Mouse (Mus musculus) adrenal gland, postnatal 14 days (tissue): Measurements from ENCODE around the gene Per1. TPM values are rescaled to one million over a fixed set of nuclear protein-coding genes. Genes with fewer than 3 reads are reported as not detected.

Experiments used
- DNase-seq: peaks from one replicate; pipeline ENCODE4 v3.0.0; 2021; ENCODE audit warnings: mixed read lengths
- long read RNA-seq, 2 experiments: library from polyadenylated mRNA; stranded (forward); transcript quantifications; one replicate each; pipeline ENCODE4 v2.0.0; 2021
- total RNA-seq: library from RNA; stranded (reverse); gene quantifications from 2 replicates; pipeline ENCODE4 v1.2.3, GENCODE M21; 2021

Gene Per1
- total RNA-seq, result 116 and 118 TPM in 2 replicates
- long read RNA-seq, experiment 1, partial matches to known transcripts, result 14 of 14 reads
- long read RNA-seq, experiment 1, other reads (novel, unspliced or antisense), result 0 of 14 reads
- long read RNA-seq, experiment 2, partial matches to known transcripts, result 23 of 23 reads
- long read RNA-seq, experiment 2, other reads (novel, unspliced or antisense), result 0 of 23 reads

DNA sequence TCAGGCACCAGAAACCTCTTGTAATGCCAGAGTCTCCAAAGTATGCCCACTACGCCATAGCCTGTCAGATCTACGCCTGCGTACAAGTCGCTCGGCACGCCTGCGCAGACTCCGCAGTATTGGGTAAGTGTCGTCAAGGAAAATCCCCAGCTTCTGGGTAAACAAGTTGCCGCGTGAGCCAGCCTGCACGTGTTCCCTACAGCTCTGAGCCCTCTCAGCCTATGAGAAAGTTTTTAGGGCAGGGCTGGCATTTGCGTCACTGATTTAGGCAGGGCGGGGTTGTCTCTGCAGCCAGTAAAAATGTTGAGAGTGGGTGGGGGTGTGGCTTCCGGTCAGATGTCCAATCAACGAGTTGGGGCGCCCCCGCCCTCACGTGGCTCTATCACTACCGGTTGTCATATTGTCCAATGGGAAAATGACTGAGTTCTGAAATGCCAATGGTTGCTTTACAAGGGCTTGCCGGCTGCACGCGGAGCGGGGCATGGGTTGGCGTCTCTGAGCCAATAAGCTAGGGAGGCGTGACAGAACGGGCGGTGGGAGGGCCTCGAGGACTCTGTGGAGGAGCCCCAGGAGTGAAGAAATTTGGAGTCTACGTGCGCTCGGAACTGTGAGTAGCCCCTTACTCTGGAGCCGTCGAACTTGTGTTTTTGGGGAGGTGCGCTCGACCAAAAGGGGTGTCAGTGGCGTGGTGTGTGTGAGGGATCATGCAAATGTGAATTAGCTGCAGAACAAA lies at the start of gene Per1:
TSS of gene Per1 (plus strand) at position 521 of the 733 bp plus-strand sequence.
- peak; percentile 98 for DNase-seq

DNA sequence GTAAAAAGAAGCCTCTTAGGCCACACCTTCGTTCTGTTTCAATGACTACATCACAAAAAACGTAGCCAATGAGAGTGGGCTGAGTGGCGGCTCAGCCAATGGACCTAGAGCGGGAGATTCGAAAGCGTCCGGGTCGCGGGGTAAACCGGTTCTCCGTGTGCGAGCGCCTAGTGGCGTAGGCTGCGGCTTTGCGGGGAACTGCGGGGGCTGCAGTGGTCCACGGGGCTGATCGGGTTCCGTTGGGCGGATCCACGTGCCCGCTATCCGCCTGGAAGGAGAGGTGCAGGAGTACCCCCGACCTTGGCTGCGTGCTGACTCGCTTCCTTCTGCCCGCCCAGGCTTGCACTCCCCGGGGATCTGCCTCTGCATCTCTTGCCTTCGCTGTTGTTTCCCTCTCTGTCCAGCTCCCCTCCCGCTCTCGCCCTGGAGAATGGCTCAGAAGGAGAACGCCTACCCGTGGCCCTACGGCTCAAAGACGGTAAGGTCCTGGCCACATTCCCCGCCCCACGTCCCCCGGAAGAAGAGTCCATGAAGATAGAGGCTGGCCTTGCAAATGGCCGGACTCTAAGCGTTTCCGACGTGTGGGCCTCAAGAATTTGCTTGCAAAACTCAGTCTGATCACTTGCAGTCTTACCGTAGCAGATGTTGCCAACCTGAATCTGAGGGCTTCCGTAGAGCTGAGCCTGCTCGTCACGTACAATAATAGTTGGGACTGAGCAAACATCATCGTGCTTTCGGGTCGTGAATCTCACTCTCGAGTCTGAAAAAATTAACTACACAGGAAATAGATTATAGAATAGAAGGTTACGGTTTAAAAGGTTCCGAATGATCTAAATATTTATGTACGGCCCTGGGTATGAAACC lies 49.3 kb upstream of the Per1 start, which contains the start of gene Aurkb:
TSS of gene Aurkb (plus strand) at position 117 of the 864 bp plus-strand sequence.
- peak; percentile 93 for DNase-seq

DNA sequence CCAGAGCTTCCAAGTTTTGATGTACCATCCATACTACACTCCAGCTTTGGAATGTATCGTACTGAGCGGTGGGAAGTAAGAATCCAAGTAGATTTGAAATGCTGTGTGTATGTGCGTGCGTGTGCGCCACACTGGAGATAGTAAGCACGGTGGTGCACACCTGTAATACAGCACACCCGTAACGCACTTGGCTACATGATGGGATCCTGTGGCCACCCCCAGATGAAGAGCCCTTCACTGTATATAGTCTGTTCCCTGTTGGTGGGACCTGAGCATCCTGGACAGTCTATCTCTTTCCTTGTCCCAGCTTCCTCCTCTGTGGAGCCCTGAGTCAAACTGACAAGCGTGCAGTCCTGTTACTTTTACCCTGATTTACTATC lies 48.6 kb upstream of the Per1 start:
- DNase-seq, result no peak

DNA sequence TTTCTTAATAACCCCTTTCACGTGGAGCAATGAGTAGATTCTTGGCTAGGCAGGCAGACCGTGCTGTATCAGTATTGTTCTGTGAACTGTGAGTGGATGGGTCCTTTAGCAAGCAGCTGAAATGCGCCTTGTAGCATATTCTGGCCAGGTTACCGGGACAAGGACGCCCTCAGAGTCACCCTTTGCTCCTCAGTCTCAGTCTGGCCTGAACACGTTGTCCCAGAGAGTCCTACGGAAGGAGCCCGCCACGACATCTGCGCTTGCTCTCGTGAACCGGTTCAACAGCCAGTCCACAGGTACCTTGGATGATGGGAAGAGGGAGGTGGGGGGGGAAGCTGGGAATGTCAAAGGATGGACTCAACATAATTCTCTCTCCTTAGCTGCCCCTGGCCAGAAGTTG lies 47.4 kb upstream of the Per1 start:
- DNase-seq, result no peak

DNA sequence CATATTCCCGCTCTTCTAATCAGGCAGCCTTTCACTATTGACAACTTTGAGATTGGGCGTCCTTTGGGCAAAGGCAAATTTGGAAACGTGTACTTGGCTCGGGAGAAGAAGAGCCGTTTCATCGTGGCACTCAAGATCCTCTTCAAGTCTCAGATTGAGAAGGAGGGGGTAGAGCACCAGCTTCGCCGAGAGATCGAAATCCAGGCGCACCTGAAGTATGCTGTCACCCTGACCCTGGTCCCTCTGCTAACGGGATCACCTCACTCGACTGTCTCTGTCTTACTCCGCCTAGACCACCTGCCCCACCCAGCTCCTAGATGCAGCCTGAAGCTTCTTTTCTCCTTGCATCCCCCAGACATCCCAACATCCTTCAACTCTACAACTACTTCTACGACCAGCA lies 46.9 kb upstream of the Per1 start:
- DNase-seq, result no peak

DNA sequence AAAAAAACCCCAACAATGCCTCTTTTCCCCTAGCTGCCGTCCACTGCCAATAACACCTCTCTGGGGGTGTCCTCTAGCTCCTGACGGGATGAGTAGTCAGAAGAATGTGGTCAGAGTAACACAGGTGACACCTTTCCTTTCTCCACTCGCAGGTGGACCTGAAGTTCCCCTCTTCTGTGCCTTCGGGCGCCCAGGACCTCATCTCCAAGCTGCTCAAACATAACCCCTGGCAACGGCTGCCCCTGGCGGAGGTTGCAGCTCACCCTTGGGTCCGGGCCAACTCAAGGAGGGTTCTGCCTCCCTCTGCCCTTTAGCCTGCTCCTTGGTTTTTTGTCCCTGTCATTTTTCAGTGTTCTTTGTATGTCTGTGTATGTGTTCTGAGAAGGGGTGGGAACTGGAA lies 44.3 kb upstream of the Per1 start:
- DNase-seq, result peak; percentile 42

DNA sequence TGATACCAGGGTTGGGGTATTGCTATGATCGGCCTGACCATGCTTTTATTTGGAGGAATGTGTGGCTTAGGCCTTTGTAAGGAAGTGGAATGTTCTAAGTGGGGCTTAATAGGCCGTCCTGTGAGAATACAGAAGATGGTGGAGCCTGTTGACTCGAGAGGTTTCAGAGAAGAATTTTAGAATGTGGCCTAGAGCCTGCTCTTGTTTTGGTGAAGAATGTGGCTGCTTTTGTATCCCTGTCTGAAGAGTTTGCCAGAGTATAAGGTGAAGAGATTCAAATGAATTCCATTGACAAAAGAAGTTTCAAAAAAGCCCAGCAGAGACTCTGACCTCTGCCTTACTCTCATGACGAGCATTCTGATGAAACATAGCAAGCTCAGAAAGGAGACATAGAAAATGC lies 43.2 kb upstream of the Per1 start:
- DNase-seq, result no peak

DNA sequence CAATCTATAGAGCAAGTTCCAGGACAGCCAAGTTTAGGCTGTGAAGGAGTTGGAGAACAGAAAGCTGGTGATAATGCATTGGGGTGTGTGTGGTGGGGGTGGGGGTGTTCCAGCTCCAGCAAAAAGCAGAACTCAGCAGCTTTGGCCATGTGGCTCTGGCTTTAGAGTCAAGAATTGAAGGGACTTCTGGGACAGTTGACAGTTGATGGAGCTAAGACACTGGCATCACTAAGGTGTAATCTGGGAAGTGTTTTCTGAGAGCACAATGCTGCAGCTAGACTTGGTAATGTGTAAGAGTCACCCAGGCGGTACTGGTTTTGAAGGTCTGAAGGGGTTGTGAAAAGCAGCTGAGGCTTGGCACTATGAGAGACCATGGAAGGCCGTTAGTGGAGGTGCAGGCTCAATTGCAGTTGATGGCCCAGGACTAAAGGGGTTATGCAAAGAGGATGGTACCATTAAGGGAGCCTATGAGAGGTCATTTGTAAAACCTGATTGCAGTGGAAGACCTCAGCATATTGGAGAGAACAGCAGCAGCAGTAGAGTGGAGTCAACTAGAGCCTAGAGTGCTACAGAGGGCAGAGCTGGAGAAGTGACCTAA lies 42.1 kb upstream of the Per1 start:
- no peak for DNase-seq

DNA sequence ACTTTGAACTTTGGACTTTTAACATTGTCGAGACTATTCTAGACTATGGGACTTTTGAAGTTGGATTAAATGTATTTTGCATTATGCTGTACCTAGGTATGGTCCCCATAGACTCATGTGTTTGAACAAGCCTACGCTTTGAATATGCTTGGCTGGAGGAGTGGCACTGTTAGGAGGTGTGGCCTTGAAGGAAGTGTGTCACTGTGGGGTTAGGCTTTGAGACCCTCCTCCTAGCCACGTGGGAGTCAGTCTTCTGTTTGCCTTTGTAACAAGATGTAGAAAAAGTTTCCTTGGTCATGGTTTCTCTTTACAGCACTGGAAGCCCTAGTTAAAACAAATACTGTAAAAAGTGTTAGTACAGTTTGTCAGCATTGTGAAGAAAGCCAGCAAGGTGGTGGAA lies 41.2 kb upstream of the Per1 start:
- no peak for DNase-seq

DNA sequence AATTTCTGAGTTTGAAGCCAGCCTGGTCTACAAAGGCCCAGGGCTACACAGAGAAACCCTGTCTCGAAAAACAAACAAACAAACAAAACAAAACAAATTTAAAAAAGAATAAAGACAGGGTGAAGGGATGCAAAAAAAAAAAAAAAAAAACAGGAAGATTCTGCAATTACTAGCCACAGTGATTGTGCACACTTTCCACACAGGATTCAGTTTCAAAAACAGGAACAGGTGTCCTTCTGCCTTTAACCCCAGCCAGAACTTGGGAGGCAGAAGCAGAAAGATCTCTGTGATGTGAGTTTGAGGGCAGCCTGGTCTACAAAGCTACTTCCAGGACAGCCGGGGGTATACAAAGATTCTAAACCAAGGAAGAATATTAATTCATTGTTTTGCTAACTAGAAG lies 36.8 kb upstream of the Per1 start:
- no peak for DNase-seq

DNA sequence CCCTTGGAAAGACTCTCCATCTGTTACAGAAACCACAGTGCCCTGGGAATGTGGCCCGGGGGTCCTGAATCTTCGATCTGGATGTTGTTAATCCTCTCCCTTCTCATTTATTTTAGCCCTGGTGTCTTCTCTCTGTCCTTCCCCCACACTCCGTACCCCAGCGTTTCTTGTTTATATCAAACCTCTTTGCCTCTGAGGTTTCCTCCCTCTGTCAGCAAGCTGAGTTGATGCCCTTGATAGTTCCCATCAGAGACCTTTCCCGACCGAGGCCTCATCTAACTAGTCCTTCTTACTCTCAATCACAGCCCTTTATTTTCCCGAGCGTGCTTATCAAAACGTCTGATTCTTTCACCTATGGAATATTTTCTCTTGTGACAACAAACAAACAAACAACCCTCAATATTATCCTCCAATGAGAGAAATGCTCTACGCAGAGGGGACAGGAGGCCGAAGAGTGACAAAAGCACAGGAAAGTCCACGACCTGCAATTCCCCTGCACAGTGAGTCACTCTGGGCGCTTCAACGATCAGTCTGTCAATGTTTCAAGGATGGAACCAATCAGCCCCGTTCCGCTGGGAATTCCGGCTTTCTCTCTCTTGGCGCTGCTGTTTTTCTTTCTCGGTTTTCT lies 36.2 kb upstream of the Per1 start:
- DNase-seq, result no peak

DNA sequence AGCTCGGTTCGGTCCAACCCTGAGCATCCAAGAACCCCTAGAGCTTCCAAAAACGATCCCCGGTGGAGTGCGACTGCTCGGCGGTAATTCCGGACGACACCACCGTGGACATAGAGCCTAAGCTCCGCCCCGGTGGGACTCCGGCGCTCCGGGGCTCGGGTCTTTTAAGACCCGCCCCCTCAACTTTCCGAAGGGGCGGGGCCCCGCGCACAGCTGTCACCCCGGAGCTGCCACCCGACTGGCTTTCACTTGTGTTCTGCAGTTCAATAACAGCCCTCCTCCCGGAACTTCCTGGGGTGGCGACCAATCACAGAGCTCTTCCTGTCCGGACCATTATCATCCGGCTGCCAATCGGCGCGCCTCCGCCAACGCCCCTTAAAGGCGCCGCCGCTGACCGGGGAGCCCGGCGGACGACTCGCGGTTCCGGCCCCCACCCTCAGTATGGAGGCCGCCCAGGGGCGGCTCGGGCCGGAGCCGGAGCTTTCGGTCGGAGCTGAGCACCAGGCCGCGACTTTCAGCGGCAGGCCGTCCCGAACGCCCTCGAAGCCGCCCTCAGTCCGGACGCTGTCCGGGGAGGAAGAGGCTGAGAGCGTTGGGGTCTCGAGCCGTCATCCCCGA lies 35.6 kb upstream of the Per1 start, which contains the start of gene Borcs6:
TSS of gene Borcs6 (plus strand) at position 361 of the 618 bp plus-strand sequence.
- DNase-seq, result peak; percentile 97

DNA sequence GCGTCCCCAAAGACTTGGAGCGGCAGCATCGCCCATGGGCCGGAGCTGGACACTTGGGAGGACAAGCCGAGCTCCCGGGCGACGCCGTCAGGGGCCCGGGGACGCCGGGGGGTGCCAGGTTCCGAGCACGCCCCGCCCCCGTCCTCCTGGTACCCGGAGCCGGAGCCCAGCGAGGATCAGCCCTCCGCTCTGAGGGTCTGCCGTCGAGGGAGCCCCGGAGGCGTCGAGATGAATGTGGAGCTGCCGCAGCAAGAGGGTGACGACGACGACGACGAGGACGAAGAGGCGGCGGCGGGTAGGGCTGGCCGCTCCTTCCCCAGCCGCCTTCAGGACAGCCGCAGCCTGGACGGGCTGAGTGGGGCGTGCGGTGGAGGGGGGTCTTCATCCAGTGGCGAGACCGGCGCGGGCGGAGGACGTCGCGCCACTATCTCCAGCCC lies 35.0 kb upstream of the Per1 start:
- peak; percentile 77 for DNase-seq

DNA sequence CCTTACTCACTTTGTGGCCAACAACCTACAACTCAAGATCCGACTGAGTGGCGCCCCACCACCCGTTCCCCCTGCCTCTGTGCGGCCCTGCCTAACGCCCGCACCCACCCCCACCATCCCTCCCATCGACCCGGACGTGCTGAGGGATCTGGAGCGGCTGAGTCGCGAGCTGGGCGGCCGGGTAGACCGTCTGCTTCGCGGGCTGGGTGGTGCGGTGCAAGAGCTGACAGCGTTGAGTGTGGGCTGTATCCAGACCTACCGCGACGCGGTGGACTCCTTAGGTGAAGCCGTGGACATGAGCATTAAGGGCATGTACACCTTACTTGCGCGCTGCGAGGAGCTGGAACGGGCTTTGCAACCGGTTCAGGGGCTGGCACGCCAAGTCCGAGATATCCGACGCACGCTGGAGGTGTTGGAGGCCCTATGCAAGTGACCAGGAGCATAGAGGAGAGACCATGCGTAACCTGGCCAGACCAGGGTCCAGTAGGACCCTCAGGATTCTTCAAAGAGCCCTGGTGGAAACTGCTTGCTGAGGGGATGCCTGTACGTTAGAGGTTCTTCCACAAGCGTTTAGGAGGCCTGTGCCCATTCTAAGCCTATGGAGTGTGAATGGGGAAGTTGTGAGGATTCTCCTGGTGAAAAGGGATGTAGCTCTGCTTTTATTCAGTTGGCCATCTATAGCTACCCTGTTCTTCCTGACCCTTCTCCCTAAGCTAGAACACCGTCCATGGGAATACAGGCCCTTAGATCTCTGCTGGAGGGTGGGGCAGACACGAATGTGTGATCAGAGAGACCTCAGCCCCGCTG lies 34.4 kb upstream of the Per1 start:
- DNase-seq, result peak; percentile 62

DNA sequence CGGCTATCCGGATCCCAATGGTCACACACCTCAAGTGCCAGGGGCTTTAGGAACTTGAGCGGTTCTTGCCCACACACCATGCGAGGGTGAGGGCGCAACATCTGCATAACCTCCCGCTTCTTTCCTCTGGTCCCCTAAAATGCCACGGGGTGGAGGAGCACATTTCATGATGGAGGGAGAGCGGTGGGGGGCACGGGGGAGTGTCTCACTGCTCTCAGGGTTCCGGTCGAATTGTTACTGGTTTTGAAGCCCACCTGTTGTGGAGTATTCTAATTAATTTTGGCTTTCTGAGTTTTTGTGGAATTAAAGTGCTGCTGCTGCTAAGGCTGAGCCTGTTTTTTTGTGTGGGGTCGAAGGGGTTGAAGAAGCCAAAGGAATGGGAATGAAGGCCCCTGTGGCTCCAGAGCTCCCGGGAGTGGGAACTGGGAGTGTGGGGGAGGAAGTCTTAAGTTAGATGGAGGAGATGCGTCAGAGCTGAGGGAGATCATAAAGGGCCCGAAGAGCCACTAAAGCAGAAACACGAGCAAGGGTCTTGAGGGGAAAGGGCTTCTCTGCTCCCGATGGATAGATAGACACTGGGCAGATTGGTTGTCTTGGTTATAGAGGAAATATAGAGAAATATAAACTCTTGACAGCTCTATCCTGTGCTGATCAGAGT lies 33.6 kb upstream of the Per1 start:
- no peak for DNase-seq

DNA sequence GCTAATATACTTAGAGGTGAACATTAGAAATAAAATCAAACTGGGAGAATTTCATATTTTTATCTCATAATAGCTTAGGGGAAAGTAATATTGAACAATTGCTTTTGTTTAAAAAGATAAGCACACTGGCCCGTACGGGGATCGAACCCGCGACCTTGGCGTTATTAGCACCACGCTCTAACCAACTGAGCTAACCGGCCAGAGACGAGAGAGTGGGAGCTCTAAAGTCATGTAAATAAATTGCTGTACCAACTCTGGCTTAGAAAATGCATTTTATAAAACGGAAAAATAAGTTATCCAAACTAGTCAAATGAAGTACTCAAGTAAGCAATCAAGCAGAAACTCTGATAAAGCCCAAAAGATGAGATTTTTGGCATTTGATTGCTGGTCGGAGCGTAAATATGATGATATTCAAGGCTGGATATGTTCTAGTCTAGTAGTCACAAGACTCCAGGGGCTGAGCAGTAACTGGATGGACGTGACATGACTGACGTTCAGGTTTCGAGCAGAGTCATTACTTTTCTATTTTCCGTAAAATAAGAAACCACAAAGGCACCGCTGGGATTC lies 32.7 kb upstream of the Per1 start:
- DNase-seq, result peak; percentile 74

DNA sequence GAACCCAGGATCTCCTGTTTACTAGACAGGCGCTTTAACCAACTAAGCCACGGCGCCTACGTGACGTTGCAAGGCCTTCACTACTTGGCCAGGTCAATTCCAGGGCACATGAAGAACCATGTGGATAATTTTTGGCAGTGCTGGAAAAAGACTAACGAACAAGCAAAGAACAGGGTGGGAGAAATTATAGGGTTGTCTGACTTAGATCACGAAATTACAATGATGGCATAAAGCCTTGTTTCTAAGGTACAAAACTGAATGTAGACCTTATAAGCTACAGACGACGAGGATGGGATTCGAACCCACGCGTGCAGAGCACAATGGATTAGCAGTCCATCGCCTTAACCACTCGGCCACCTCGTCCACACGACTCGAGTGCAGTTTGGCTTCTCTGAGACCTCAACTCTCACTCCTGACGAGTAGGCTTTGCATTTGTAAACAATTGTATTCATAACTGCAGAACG lies 32.2 kb upstream of the Per1 start:
- DNase-seq, result peak; percentile 96

DNA sequence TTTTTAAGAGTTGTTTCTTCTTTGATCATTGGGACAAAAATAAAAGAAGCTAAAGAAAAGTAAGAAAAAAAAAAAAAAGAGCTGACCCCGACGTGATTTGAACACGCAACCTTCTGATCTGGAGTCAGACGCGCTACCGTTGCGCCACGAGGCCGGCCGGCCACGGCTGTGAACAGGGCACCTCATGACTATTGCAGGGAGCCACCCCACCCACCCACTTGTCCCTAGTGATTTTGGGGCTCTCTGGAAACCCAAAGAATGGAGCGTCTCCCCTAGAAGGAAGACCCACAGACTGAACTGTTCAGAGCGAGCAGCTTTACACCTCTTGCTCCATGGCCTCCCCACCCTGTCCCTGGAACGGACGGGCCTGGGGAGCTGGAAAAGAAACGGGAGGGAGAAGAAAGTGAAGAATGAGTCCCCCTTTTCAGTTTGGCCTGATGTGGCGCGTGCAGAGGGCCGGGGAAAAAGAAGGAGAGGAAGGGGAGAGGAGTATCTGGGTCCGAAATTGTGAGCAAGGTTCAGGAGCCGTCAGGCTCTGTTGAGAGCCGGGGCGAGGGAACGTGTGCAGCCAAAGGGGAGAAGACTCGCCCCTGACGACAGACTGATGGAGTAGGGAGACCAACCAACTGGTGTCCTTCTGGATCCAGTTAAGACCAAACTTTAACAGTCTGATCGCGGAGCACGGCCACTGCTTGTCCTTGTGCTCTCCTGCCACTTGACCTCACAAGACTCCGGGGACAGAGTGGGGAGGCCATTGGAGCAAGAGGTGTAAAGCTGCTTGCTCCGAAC lies 31.4 kb upstream of the Per1 start:
- peak; percentile 93 for DNase-seq
